Mouse (Mus musculus) ES-Bruce4 (cell line): Measurements from ENCODE around the gene Brinp3.

Experiments used
- CTCF ChIP-seq: IDR thresholded peaks from one replicate; pipeline ENCODE4 v1.8.1; 2011; ENCODE audit warnings: low read depth, low read length
- EP300 ChIP-seq: IDR thresholded peaks from 2 replicates; pipeline ENCODE4 v1.6.1; 2011; ENCODE audit warnings: low read depth, low read length; ENCODE audit not compliant: insufficient read depth
- POLR2A ChIP-seq: IDR thresholded peaks from one replicate; pipeline ENCODE4 v1.8.1; 2011; ENCODE audit warnings: low read length; ENCODE audit not compliant: insufficient read depth

DNA sequence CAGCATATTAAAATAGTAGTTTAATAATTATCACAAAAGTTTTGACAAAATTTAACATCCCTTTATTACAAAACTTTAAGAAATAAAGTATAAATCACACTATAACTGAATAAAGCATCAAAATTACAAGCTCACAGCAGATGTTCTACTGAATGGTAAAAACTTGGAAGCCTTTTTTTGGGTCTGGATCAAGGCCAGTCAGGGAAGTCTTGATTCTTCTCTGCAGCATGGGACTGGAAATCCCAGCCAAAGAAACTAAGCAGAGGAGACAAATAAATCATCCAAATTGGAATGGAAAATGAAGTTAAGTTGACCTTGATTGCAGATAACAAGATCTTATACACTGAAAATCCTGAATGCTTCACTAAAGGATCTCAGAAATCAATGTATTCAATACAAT is 298.3 kb downstream of the Brinp3 start:
- no peak for TF ChIP-seq CTCF
- no peak for TF ChIP-seq EP300
- no peak for TF ChIP-seq POLR2A
